Mouse (Mus musculus) spleen, postnatal 14 days (tissue): ENCODE measurements around the gene Ppib.
A peak's percentile ranks its signal among the peaks of the same experiment; 100 is the strongest.

Experiments
- DNase-seq, 2 experiments: peaks; one replicate each; pipeline ENCODE4 v3.0.0; 2021 to 2022; ENCODE audit warnings: low spot score in 2 of 2

Gene Ppib

GRCm38 (mm10) chr9:66059583-66060307 lies at the start of gene Ppib:
Gene Ppib, plus strand, starts transcription at chr9:66060222.
- peak; percentile 96 to 97 for DNase-seq

GRCm38 (mm10) chr9:66020601-66021000 lies 39.4 kb upstream of the Ppib start:
- DNase-seq: no peak

GRCm38 (mm10) chr9:66038082-66038481 lies 21.9 kb upstream of the Ppib start:
- no peak for DNase-seq

GRCm38 (mm10) chr9:66038581-66038980 lies 21.4 kb upstream of the Ppib start:
- no peak for DNase-seq

- DNase-seq: no peak
Measured at GRCm38 (mm10) chr9:66039290-66039689, 20.7 kb upstream of the Ppib start.

GRCm38 (mm10) chr9:66040801-66041200 lies 19.2 kb upstream of the Ppib start:
- DNase-seq: no peak

- no peak for DNase-seq
Measured at GRCm38 (mm10) chr9:66042331-66042730, 17.7 kb upstream of the Ppib start.

GRCm38 (mm10) chr9:66043241-66043640 lies 16.8 kb upstream of the Ppib start:
- DNase-seq: no peak

GRCm38 (mm10) chr9:66049931-66050601 lies 10.0 kb upstream of the Ppib start:
- no peak for DNase-seq

- no peak for DNase-seq
Measured at GRCm38 (mm10) chr9:66051493-66051892, 8.5 kb upstream of the Ppib start.

GRCm38 (mm10) chr9:66052731-66053130 lies 7.3 kb upstream of the Ppib start:
- no peak for DNase-seq

- DNase-seq: no peak
Measured at GRCm38 (mm10) chr9:66053620-66054019, 6.4 kb upstream of the Ppib start.

GRCm38 (mm10) chr9:66060308-66060647 lies 256 bp downstream of the Ppib start:
- DNase-seq: no peak

GRCm38 (mm10) chr9:66060986-66061385 lies 964 bp downstream of the Ppib start:
- no peak for DNase-seq

- DNase-seq: no peak
Measured at GRCm38 (mm10) chr9:66061656-66062055, 1.6 kb downstream of the Ppib start.

- DNase-seq: no peak
Measured at GRCm38 (mm10) chr9:66063446-66063845, 3.4 kb downstream of the Ppib start.

- no peak for DNase-seq
Measured at GRCm38 (mm10) chr9:66064316-66064715, 4.3 kb downstream of the Ppib start.

- no peak for DNase-seq
Measured at GRCm38 (mm10) chr9:66066791-66067190, 6.8 kb downstream of the Ppib start.

- DNase-seq: peak in 1 of 2 experiments; percentile 55
Measured at GRCm38 (mm10) chr9:66067542-66067941, 7.5 kb downstream of the Ppib start.

GRCm38 (mm10) chr9:66068056-66068455 lies 8.0 kb downstream of the Ppib start:
- no peak for DNase-seq

GRCm38 (mm10) chr9:66068971-66069391 lies 9.0 kb downstream of the Ppib start:
- DNase-seq: peak; percentile 36 to 57

- peak; percentile 93 for DNase-seq
Measured at GRCm38 (mm10) chr9:66069583-66069982, 9.6 kb downstream of the Ppib start, which contains the start of gene Snx22. Gene Snx22, minus strand, starts transcription at chr9:66069719.

- no peak for DNase-seq
Measured at GRCm38 (mm10) chr9:66070151-66070550, 10.1 kb downstream of the Ppib start.
